Mouse (Mus musculus) heart, adult 2 months (tissue): ENCODE results near the gene B3galt6.

ENCODE experiments used
- CTCF ChIP-seq: fragments of 200-600 bp; IDR thresholded peaks from 2 replicates; pipeline ENCODE4 v1.8.1; 2022; ENCODE audit warnings: antibody characterized with exemption, mild to moderate bottlenecking, moderate library complexity
- POLR2A ChIP-seq: fragments of 200-500 bp; IDR thresholded peaks from 2 replicates; pipeline ENCODE4 v1.6.1; 2011; ENCODE audit warnings: mild to moderate bottlenecking, low read depth, low read length, control low read depth; ENCODE audit not compliant: insufficient read depth

GRCm38 (mm10) chr4:156019771-156020170, 27.3 kb upstream of the B3galt6 start:
- TF ChIP-seq POLR2A (no peak), CTCF (no peak)
